Mouse (Mus musculus): Measurements from ENCODE around the gene Dmrt1. TPM values are rescaled to one million over a fixed set of nuclear protein-coding genes. Genes with fewer than 3 reads are reported as not detected.

Dmrt1 gene
- polyA plus RNA-seq, 1 experiment from 2014 or later = 0.06 TPM

DNA sequence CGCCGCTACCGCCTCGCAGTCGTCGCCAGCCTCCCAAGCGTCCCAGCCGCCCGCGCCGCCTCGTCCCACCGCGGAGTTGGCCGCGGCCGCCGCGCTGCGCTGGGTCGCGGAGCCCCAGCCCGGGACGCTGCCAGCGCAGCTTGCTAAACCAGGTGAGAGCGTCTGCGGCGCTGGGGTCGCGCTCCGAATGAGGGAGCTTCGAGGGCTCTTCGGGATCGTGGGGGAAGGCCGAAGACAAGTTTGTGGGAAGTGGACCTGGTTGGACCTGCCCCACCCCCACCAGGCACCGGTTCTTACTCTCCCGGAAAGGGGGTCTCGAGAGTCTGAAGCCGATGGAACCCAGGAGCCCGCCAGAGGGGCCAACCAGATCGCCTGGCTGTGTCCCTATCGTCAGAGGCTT lies 105.7 kb downstream of the Dmrt1 start:
- no peak overlapping the region for H3K9ac ChIP-seq
- H3K36me3 ChIP-seq = no peaks in the 10 kb centered on the region
- H3K4me3 ChIP-seq = peak overlapping the region; percentile 31

DNA sequence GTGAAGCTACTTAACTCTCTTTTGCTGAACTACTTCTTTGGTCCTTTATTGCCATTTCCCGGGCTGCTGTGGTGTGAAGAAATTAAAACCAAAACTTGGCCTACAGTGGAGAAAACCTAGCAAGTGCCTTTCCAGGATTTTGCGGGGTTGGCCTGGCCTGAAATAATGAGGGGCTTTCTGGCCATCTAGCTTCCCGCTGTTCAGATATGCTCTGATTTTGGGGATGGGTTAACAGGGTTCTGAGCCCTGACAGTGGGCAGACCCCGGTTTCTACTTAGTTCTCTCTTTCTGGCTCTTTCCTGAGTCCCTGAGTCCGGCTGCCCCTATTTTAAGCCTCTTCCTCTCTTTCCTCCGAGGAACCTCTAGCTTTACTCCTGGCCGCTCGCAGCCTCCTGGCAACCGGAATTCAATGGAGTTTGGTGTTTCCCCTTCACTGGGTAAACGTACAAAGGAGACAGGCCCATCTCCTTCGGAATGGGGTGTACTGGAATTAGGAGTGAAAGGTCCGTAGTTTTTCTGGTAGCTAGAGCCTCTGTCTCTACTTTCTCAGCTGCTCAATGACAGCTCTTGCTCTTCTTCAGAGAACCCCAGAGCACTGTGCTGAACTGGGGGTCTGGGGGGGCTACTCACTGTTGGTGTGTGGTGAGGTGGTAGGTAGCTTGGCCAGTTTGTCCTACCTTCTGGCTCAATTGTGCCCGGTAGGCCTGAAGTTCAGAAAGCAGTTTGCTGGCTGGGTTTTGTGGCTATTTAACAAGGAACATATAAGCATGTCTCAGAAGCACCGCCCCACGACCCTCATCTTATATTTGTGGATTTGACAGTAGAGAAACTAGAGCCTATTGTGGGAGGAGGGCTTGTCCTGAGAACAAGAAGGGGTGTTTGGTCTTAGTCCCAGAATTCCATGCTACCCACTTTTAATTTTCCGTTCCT lies 106.7 kb downstream of the Dmrt1 start:
- peaks cover 13% of the 10 kb centered on the region; the same call in 1 of the 2 replicates for H3K4me1 ChIP-seq
- H3K27ac ChIP-seq = no peak overlapping the region
- no peak overlapping the region for H3K4me2 ChIP-seq
- no peak overlapping the region for H3K9ac ChIP-seq
- H3K36me3 ChIP-seq = no peaks in the 10 kb centered on the region
- no peaks in the 10 kb centered on the region for H3K9me3 ChIP-seq (replicated peaks)
- ATAC-seq = no peak
- 5% methylated on average over 16 of the region's 16 CpGs for WGBS (ENCODE audit: insufficient replicate concordance)
- peaks cover 100% of the 10 kb centered on the region for H3K27me3 ChIP-seq (replicated peaks)
- H3K4me3 ChIP-seq = no peak overlapping the region

More for the DNA sequence above, 105.7 kb downstream of the Dmrt1 start:
- no peak for ATAC-seq
- H3K4me2 ChIP-seq = peak overlapping the region; percentile 54
- peaks cover 16% of the 10 kb centered on the region; the same call in 1 of the 2 replicates for H3K4me1 ChIP-seq
- H3K27ac ChIP-seq = no peak overlapping the region
- no peaks in the 10 kb centered on the region for H3K9me3 ChIP-seq (replicated peaks)
- WGBS (ENCODE audit: insufficient replicate concordance) = under 1% methylated on average over 40 of the region's 42 CpGs
- peaks cover 100% of the 10 kb centered on the region for H3K27me3 ChIP-seq (replicated peaks)

DNA sequence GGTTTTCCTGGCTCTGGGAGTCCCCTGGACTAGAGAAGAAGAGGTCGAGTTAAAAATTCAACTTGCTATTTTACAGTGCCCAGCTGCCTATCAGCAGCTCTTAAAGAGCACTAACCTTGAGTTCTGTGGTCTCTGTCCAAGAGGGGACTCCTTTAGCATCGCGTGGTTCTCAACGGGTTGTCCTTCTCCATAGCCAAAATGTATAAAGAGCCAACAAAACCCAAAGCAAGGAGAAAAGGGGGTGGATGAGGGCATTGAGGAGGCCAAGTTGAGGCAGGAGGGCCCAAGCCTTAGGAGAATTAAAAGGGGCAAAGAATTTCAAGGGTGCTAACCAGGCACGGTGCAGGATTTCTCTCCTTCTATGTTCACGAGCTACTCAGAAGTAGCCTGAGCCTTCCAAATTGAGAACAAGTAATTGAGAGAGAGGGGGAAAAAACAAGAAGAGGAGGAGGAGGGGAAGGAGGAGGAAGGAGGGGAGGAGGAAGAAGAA lies 107.4 kb downstream of the Dmrt1 start:
- H3K27me3 ChIP-seq (replicated peaks) = peaks cover 100% of the 10 kb centered on the region
- ATAC-seq = no peak
- H3K9me3 ChIP-seq (replicated peaks) = no peaks in the 10 kb centered on the region
- H3K4me3 ChIP-seq = no peak overlapping the region
- H3K27ac ChIP-seq = no peak overlapping the region
- no peak overlapping the region for H3K4me2 ChIP-seq
- 17% methylated on average over 6 of the region's 6 CpGs for WGBS (ENCODE audit: insufficient replicate concordance)
- peaks cover 13% of the 10 kb centered on the region; the same call in 1 of the 2 replicates for H3K4me1 ChIP-seq
- H3K36me3 ChIP-seq = no peaks in the 10 kb centered on the region
- no peak overlapping the region for H3K9ac ChIP-seq

DNA sequence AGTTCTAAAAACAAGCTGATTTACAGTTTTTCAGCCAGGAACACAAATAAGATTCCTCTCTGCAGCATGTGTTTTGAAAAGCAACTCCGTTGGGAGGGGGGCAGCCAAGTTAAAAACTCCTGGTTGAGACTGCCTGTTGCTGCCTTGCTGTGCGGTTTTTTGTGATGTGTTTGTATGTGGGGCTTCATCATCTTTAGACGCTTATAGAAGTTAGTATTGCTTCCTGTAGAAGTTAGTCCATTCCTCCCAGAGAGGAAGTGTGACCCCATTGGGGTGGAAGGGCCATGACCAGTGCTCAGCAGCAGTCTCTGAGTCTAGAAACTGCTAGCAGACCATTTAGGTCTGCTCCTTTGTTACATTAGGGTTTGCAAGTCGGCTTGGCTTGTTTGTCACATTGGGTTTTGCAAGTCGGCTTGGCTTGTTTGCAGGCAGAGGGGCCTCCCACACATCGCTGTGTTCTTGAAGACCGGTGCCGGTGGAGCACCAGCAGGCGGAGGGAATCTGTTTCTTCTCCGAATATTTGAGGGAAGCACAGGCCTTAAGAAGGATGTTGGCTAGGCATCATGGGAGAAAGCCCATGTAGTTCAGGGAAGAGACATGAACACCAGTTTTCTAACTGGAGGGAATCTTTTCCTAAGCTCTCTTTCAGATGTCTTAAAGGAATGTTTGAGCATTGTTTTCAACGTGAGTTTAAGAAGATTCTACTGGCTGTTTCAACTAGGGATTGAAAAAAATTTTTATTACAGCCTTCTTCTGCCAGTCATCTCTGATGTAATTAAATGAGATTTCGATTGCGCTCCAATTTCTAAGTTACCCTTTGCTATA lies 108.3 kb downstream of the Dmrt1 start:
- Histone ChIP-seq H3K9me3 (replicated peaks) (no peaks in the 10 kb centered on the region), H3K9ac (no peak overlapping the region), H3K36me3 (no peaks in the 10 kb centered on the region), H3K4me3 (no peak overlapping the region), H3K4me1 (peaks cover 13% of the 10 kb centered on the region; the same call in 1 of the 2 replicates), H3K27me3 (replicated peaks) (peaks cover 100% of the 10 kb centered on the region), H3K27ac (no peak overlapping the region), H3K4me2 (no peak overlapping the region)
- ATAC-seq = no peak
- WGBS (ENCODE audit: insufficient replicate concordance) = 11% methylated on average over 13 of the region's 13 CpGs

DNA sequence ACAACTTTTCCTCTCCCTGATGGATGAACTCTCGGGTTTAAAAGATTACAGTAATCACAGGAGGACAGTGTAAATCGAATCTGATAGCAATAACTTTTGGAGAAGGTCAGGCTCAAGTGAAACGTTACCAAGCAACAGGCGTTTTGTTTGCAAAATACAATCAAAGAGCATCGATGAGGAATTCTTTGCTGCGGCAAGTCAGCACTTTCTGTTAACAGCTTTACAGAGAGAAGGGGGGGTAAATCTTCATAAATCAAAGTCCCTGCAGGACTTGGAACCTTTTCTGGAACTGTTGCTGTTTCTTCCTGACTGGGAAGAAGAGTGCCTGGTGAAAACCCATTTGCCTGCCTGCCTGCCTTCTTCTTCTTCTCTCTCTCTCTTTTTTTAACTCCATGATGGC lies 110.5 kb downstream of the Dmrt1 start:
- ATAC-seq = no peak
- H3K27ac ChIP-seq = no peak overlapping the region
- no peak overlapping the region for H3K4me2 ChIP-seq
- WGBS (ENCODE audit: insufficient replicate concordance) = 27% methylated on average over 6 of the region's 6 CpGs
- H3K4me3 ChIP-seq = no peak overlapping the region
- no peaks in the 10 kb centered on the region for H3K9me3 ChIP-seq (replicated peaks)
- H3K36me3 ChIP-seq = no peaks in the 10 kb centered on the region
- H3K9ac ChIP-seq = no peak overlapping the region
- H3K27me3 ChIP-seq (replicated peaks) = peaks cover 100% of the 10 kb centered on the region
- H3K4me1 ChIP-seq = peaks cover 3% of the 10 kb centered on the region; the same call in 1 of the 2 replicates

DNA sequence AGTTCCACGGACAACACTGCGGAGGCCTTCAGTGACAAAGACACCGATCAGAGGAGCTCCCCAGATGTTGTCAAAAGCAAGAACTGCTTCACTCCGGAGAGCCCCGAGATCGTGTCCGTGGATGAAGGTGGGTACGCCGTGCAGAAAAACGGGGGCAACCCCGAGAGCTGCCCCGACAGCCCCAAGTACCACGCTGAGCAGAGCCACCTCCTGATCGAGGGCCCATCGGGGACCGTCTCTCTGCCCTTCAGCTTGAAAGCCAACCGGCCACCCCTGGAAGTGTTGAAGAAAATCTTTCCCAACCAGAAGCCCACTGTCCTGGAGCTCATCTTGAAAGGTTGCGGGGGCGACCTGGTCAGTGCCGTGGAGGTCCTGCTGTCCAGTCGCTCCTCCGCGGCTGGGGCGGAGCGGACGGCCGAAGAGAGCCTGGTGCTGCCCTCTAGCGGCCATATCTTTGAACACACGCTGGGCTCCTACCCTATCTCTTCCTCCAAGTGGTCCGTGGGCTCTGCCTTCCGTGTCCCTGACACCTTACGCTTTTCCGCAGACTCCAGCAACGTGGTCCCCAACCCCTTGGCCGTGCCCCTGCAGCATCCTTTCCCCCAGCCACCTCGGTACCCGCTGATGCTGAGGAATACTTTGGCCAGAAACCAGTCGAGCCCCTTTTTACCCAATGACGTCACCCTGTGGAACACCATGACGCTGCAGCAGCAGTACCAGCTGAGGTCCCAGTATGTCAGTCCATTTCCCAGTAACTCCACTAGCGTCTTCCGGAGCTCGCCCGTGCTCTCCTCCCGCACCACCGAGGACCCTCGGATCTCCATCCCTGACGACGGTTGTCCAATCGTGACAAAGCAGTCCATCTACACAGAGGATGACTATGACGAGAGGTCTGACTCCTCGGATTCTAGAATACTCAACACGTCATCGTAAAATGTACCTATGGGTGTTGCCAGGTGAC lies 117.2 kb downstream of the Dmrt1 start:
- Histone ChIP-seq H3K4me3 (0 out of 2 replicates have a peak overlapping the region, but pooled peaks have one; percentile 5), H3K9ac (no peak overlapping the region), H3K4me1 (no peaks in the 10 kb centered on the region), H3K36me3 (no peaks in the 10 kb centered on the region), H3K4me2 (peak overlapping the region; percentile 52), H3K9me3 (replicated peaks) (no peaks in the 10 kb centered on the region), H3K27ac (no peak overlapping the region), H3K27me3 (replicated peaks) (peaks cover 97% of the 10 kb centered on the region)
- WGBS (ENCODE audit: insufficient replicate concordance) = 31% methylated on average over 54 of the region's 54 CpGs
- no peak for ATAC-seq

DNA sequence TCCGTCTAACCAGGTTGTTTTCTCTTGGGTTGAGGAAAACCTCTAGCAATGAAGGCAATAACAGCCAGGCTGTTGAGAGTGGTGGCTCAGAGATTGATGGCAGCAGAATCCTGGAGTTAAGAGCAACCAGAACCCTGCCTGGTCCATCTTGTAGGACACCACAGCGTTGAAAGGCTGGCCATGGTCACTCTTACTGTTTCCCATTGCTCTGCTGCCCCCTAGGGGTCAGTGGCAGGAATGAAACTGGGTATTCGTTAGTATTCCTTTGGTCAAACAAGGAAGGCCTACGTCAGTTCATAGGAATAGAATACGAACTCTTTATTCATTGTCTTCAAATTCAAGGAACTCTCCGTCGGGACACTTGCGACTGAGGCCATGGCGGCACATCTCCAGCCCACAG lies 123.1 kb downstream of the Dmrt1 start:
- 12% methylated on average over 9 of the region's 9 CpGs for WGBS (ENCODE audit: insufficient replicate concordance)
- no peaks in the 10 kb centered on the region for H3K4me1 ChIP-seq
- no peak overlapping the region for H3K9ac ChIP-seq
- no peaks in the 10 kb centered on the region for H3K9me3 ChIP-seq (replicated peaks)
- H3K4me2 ChIP-seq = no peak overlapping the region
- no peak overlapping the region for H3K4me3 ChIP-seq
- no peaks in the 10 kb centered on the region for H3K36me3 ChIP-seq
- ATAC-seq = no peak
- H3K27ac ChIP-seq = no peak overlapping the region
- peaks cover 51% of the 10 kb centered on the region for H3K27me3 ChIP-seq (replicated peaks)

DNA sequence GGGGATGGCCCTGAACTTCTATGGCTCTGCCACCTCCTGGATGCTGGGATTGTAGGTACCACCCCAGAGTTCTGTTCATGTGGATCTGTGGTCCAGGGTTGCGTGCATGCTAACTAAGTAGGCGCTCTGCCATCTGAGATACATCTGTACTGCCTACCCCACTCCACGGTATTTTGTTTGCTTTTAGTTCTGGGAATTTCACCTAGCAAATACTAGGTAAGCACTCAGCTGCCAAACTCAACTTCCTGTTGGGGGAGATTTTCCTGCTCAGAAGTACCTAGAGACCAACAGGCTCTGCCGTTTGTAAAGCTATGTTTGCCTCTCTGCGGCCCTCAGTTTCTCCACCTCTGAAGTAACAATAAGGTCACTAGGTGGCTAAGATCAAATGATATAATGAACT lies 129.7 kb downstream of the Dmrt1 start:
- Histone ChIP-seq H3K9ac (no peak overlapping the region), H3K27me3 (replicated peaks) (peaks cover 4% of the 10 kb centered on the region; the same call in 1 of the 2 replicates), H3K27ac (no peak overlapping the region), H3K4me3 (no peak overlapping the region), H3K4me1 (no peaks in the 10 kb centered on the region), H3K36me3 (no peaks in the 10 kb centered on the region), H3K4me2 (no peak overlapping the region; the same call in 1 of the 2 replicates), H3K9me3 (replicated peaks) (no peaks in the 10 kb centered on the region)
- 71% methylated on average over 5 of the region's 5 CpGs for WGBS (ENCODE audit: insufficient replicate concordance)
- ATAC-seq = no peak

DNA sequence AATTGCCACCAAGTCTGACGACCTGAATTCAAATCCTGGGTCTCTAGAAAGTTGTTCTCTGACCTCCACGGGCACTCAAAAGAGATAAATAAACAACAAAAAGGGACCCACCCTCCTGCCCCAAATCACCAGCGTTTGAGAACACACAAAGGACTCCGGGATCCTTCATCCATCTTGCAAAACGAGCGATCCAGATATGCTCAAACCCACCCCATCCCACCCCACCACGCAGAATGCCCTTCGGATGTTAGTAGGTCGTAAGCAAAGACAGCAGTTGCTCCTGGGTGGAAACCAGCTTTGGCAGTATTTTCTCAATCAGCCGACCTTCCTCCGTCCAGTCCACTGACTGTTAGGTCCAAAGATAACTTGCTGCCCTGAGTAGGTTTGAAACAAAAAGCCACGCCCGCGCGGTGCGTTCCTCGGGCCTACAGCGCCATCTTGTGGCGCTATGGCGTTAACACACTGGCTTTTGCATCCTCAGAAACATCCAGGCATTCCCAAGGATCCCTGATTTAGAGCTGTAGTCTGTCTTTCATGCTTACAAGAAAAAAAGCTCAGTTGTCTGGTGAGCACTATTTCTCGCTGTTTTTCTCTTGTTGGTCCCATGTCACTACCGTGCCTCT lies 130.3 kb downstream of the Dmrt1 start:
- H3K36me3 ChIP-seq = no peaks in the 10 kb centered on the region
- WGBS (ENCODE audit: insufficient replicate concordance) = 12% methylated on average over 22 of the region's 22 CpGs
- H3K4me2 ChIP-seq = peak overlapping the region; percentile 48
- H3K4me3 ChIP-seq = no peak overlapping the region
- H3K9ac ChIP-seq = no peak overlapping the region
- no peaks in the 10 kb centered on the region for H3K4me1 ChIP-seq
- H3K9me3 ChIP-seq (replicated peaks) = no peaks in the 10 kb centered on the region
- no peak overlapping the region for H3K27ac ChIP-seq
- H3K27me3 ChIP-seq (replicated peaks) = no peaks in the 10 kb centered on the region
- ATAC-seq = no peak

DNA sequence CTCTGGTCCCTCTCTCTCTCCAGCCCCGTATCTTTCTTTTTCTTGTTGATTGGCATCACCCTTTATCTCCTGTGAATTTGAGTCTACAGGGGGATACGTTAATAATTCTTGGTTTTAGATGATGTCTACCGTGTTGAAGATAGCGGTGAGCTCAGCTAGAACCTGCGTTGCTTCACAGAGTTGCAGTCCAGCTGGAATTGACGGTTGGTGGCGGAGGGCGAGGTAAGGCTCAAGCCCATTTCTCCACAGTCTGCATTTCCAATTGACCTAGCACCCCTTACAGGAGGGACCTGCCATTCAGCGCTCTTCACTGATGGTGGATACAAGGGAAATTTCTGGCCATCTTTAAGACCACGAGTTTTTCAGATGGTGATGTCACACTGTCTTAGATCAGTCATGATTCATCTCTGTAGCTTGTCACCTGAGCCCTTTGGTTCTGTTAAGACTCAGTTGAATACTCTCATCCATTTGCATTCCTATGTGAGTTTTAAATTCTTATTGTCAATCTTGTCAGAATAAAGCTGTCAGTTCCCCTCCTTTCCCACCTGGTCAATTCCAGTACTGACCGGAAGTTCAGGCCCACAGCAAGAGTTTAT lies 133.4 kb downstream of the Dmrt1 start:
- ATAC-seq = no peak
- H3K9ac ChIP-seq = no peak overlapping the region
- no peaks in the 10 kb centered on the region for H3K27me3 ChIP-seq (replicated peaks)
- H3K4me1 ChIP-seq = no peaks in the 10 kb centered on the region
- H3K4me2 ChIP-seq = no peak overlapping the region
- no peak overlapping the region for H3K4me3 ChIP-seq
- 59% methylated on average over 11 of the region's 11 CpGs for WGBS (ENCODE audit: insufficient replicate concordance)
- H3K9me3 ChIP-seq (replicated peaks) = no peaks in the 10 kb centered on the region
- H3K36me3 ChIP-seq = no peaks in the 10 kb centered on the region
- H3K27ac ChIP-seq = no peak overlapping the region

Measured in liver, embryonic 12.5 days (tissue).